In genomic region chr12:17011100-17011870, GRCm38 (mm10) we compare ENCODE assay signal across 8 mouse cellular contexts. TPM values are rescaled to one million over a fixed set of nuclear protein-coding genes. Genes with fewer than 3 reads are reported as not detected.
DNase-seq lines count a peak whose midpoint lies in the region; ATAC-seq and TF ChIP-seq lines count a peak whose summit lies in the region.

2410004P03Rik (minus strand) TSS chr12:17011727.

- H3K4me3 ChIP-seq in hindbrain, embryonic 13.5 days = peak within 1 kb of the TSS; percentile 38
- peak within 1 kb of the TSS; percentile 39 for H3K4me3 ChIP-seq in left cerebral cortex, adult 2 months

- no peaks in the 10 kb centered on the region for H3K9me3 ChIP-seq in hindbrain, embryonic 13.5 days

- intact Hi-C loops in left cerebral cortex, adult 2 months (cut with DNase I) = loop anchor here (1.0 to 5.0 kb wide), 3 partner anchors 184 to 294 kb away; no protein-coding TSS in a partner anchor

- H3K4me1 ChIP-seq in hindbrain, embryonic 13.5 days (replicated peaks) = peaks cover 5% of the 10 kb centered on the region

- peak; percentile 67 for ATAC-seq in hindbrain, embryonic 13.5 days (ENCODE audit: low FRiP score)
- ATAC-seq in megakaryocyte, adult 5-6 weeks (ENCODE audit: poor library complexity, severe bottlenecking) = peak; percentile 95

- peak; percentile 88 for DNase-seq in R1 (ENCODE audit: low read depth, low spot score)
- DNase-seq in cerebellum, adult 9-11 months = peak; percentile 32
- peak; percentile 51 to 52 for DNase-seq in frontal cortex, postnatal 25 days (ENCODE audit: low spot score in 2 of 2)
- peak; percentile 66 to 69 for DNase-seq in left cerebral cortex, adult 2 months (ENCODE audit: extremely low spot score in 1 of 2, low spot score in 2 of 2)
- DNase-seq in right cerebral cortex, adult 18-20 months = peak; percentile 68
- DNase-seq in urinary bladder, postnatal 10 days (ENCODE audit: low spot score) = peak; percentile 51

- peak; percentile 69 for TF ChIP-seq CTCF in left cerebral cortex, adult 2 months (IDR thresholded peaks at IDR 0.05)

- 8% methylated on average over 29 of the region's 29 CpGs for WGBS in hindbrain, embryonic 13.5 days

- H3K36me3 ChIP-seq in hindbrain, embryonic 13.5 days = no peaks in the 10 kb centered on the region

- H3K27ac ChIP-seq in hindbrain, embryonic 13.5 days = no peak within 1 kb of the TSS
- H3K27ac ChIP-seq in left cerebral cortex, adult 2 months = no peak within 1 kb of the TSS

- peaks cover 10% of the 10 kb centered on the region for H3K27me3 ChIP-seq in hindbrain, embryonic 13.5 days

- peak within 1 kb of the TSS; percentile 56 for H3K4me2 ChIP-seq in hindbrain, embryonic 13.5 days

- H3K9ac ChIP-seq in hindbrain, embryonic 13.5 days = peak within 1 kb of the TSS; percentile 58

RNA-seq across cellular contexts. Expression of gene 2410004P03Rik, which starts in this region (rescaled TPM):
- polyA plus RNA-seq in hindbrain, embryonic 13.5 days (2015; fragmentation: Nextera tagmentation; extraction: Ambion mirVana) = 3.0 and 4.8 TPM in 2 replicates
- 1 to 10 TPM in 1 of 2 experiments, under 1 TPM in 1; 0.57 to 1.1 TPM for total RNA-seq in left cerebral cortex, adult 2 months (2021)
- 0.25 and 0.34 TPM in 2 replicates for total RNA-seq in megakaryocyte, adult 5-6 weeks (2015)
- total RNA-seq in megakaryocyte, adult 5-6 weeks (2017) = 0.26 and 0.41 TPM in 2 replicates

Comparison
In these comparisons a context has a peak if more than half of its experiments do, and no peak if none do; other contexts are left out.
1. Peak in ATAC-seq in megakaryocyte, adult 5-6 weeks; RNA of the gene not detected or under 1 TPM.
2. DNase-seq: peak in every context shown above with its lines; median percentile 88 in R1; 68 in right cerebral cortex, adult 18-20 months; 68 in left cerebral cortex, adult 2 months; 52 in frontal cortex, postnatal 25 days; 51 in urinary bladder, postnatal 10 days; 32 in cerebellum, adult 9-11 months.